Mouse (Mus musculus) midbrain, embryonic 10.5 days (tissue): ENCODE measurements at regions not wholly inside any gene's neighbourhood (a gene's known extent, or its start where the extent isn't known, plus 50 kb on each side); places are given as distances from the start of the nearest gene placed in this dataset.

Source experiments
- DNase-seq: peaks from one replicate; pipeline ENCODE4 v3.0.0-alpha.2; 2017; ENCODE audit warnings: low spot score
- H3K27ac ChIP-seq: fragments of 300-500 bp; sonication (generic); replicated peaks from 2 replicates; pipeline ENCODE4 v1.5.1; 2016; ENCODE audit warnings: mild to moderate bottlenecking
- H3K27me3 ChIP-seq: fragments of 300-500 bp; sonication (generic); 2 replicates; pipeline ENCODE4 v1.6.1; 2016; ENCODE audit warnings: low read depth, mild to moderate bottlenecking; ENCODE audit not compliant: poor library complexity, severe bottlenecking
- H3K36me3 ChIP-seq: fragments of 300-500 bp; sonication (generic); 2 replicates; pipeline ENCODE4 v1.6.1; 2016; ENCODE audit warnings: mild to moderate bottlenecking, moderate library complexity
- H3K4me1 ChIP-seq: fragments of 300-500 bp; sonication (generic); 2 replicates; pipeline ENCODE4 v1.6.1; 2016
- H3K4me3 ChIP-seq: fragments of 300-500 bp; sonication (generic); 2 replicates; pipeline ENCODE4 v1.5.1; 2016; ENCODE audit warnings: mild to moderate bottlenecking, moderate library complexity
- H3K9me3 ChIP-seq: fragments of 300-500 bp; sonication (generic); replicated peaks from 2 replicates; pipeline ENCODE4 v1.6.1; 2016; ENCODE audit warnings: mild to moderate bottlenecking
- WGBS: fragments of 180-500 bp; shearing (Covaris S2); methylation state at CpG from one replicate; pipeline ENCODE4 v1.1.7; 2016; 5-methylcytosine and 5-hydroxymethylcytosine counted together

- H3K4me3 ChIP-seq = no peak overlapping the region
- WGBS = 84% methylated on average over 21 of the region's 21 CpGs
- H3K9me3 ChIP-seq = 0 out of 2 replicates have a peak, but pooled peaks cover 5% of the 10 kb centered on the region
- no peak overlapping the region for H3K27ac ChIP-seq
- DNase-seq = no peak
- H3K27me3 ChIP-seq = 0 out of 2 replicates have a peak, but pooled peaks cover 7% of the 10 kb centered on the region
- no peaks in the 10 kb centered on the region for H3K36me3 ChIP-seq
- peaks cover 21% of the 10 kb centered on the region for H3K4me1 ChIP-seq
These were observed 65.4 kb upstream of the Tes start for GRCm38 (mm10) chr6:16999451-17000139.

DNA sequence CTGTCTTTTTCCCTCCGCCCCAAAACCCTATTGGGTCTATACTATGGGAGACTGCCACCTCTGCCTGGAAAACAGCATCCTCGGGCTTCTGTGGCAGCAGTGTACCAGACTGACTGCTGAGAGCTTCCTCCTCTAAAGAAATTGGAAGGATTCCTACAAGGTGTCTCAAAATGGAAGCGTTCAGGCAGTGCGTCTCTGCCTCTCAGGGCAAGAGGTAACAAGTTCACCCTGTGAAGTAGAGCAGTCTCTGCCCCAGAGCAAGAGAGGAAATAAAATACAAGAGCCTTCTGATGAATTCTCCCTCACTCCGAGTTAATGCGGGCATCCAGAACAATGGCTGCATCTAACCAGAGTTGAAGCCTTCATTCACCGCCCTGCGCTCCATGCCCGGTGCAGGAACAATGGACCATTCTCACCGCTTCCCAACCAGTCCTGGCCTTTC, 69.4 kb upstream of the Tes start:
- 21% methylated on average over 10 of the region's 10 CpGs for WGBS
- Histone ChIP-seq H3K9me3 (no peaks in the 10 kb centered on the region), H3K36me3 (no peaks in the 10 kb centered on the region), H3K27ac (peak overlapping the region; percentile 85), H3K27me3 (0 out of 2 replicates have a peak, but pooled peaks cover 7% of the 10 kb centered on the region), H3K4me1 (peaks cover 51% of the 10 kb centered on the region), H3K4me3 (peak overlapping the region; percentile 44)
- DNase-seq = peak; percentile 66

DNA sequence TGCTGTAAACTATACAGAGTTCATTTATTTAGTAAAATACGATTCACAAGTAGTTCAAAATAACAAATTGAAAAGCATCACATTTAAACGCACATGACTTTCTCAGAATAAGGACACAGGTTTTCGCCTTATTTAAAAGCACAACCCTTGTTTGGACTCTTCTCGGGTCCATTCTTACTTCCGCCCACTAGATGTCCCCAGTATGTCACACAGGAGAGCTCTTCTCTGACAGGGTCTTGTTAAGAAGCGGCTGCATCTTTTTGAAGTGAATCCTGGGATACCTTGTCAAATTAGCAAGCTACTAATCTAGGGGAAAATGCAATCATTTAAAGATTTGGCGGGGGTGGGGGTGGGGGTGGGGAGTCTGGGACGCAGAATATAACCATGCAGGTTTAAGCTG, 70.2 kb upstream of the Tes start:
- peak; percentile 46 for DNase-seq
- Histone ChIP-seq H3K4me3 (no peak overlapping the region), H3K9me3 (no peaks in the 10 kb centered on the region), H3K27me3 (0 out of 2 replicates have a peak, but pooled peaks cover 7% of the 10 kb centered on the region), H3K27ac (no peak overlapping the region), H3K36me3 (no peaks in the 10 kb centered on the region), H3K4me1 (peaks cover 49% of the 10 kb centered on the region)
- 7% methylated on average over 8 of the region's 8 CpGs for WGBS

GRCm38 (mm10) chr6:16991996-16992591, 72.9 kb upstream of the Tes start:
- WGBS = 41% methylated on average over 15 of the region's 15 CpGs
- H3K36me3 ChIP-seq = no peaks in the 10 kb centered on the region
- H3K9me3 ChIP-seq = no peaks in the 10 kb centered on the region
- no peaks in the 10 kb centered on the region for H3K27me3 ChIP-seq
- no peak for DNase-seq
- H3K4me1 ChIP-seq = peaks cover 47% of the 10 kb centered on the region
- H3K27ac ChIP-seq = peak overlapping the region; percentile 57
- H3K4me3 ChIP-seq = peak overlapping the region; percentile 34

- Histone ChIP-seq H3K9me3 (no peaks in the 10 kb centered on the region), H3K4me1 (peaks cover 6% of the 10 kb centered on the region; the same call in 1 of the 2 replicates), H3K27me3 (no peaks in the 10 kb centered on the region), H3K36me3 (no peaks in the 10 kb centered on the region), H3K4me3 (no peak overlapping the region), H3K27ac (no peak overlapping the region)
- no peak for DNase-seq
- 36% methylated on average over 3 of the region's 3 CpGs for whole genome bisulfite sequencing
These were observed 79.9 kb upstream of the Tfec start for GRCm38 (mm10) chr6:16978206-16978505.

GRCm38 (mm10) chr6:16977392-16978205, 79.4 kb upstream of the Tfec start:
- WGBS = 65% methylated on average over 14 of the region's 14 CpGs
- Histone ChIP-seq H3K4me1 (peaks cover 6% of the 10 kb centered on the region; the same call in 1 of the 2 replicates), H3K9me3 (no peaks in the 10 kb centered on the region), H3K4me3 (no peak overlapping the region), H3K36me3 (no peaks in the 10 kb centered on the region), H3K27me3 (no peaks in the 10 kb centered on the region), H3K27ac (no peak overlapping the region)
- no peak for DNase-seq

GRCm38 (mm10) chr6:16965658-16966057, 67.4 kb upstream of the Tfec start:
- Histone ChIP-seq H3K9me3 (no peaks in the 10 kb centered on the region), H3K4me1 (no peaks in the 10 kb centered on the region), H3K4me3 (no peak overlapping the region), H3K27me3 (no peaks in the 10 kb centered on the region), H3K36me3 (no peaks in the 10 kb centered on the region), H3K27ac (no peak overlapping the region)
- no peak for DNase-seq
- WGBS = 89% methylated on average over 5 of the region's 5 CpGs

GRCm38 (mm10) chr6:16964362-16964761, 66.1 kb upstream of the Tfec start:
- no peak for DNase-seq

GRCm38 (mm10) chr6:16963958-16964357, 65.7 kb upstream of the Tfec start:
- WGBS = 85% methylated on average over 3 of the region's 3 CpGs
- Histone ChIP-seq H3K36me3 (no peaks in the 10 kb centered on the region), H3K9me3 (no peaks in the 10 kb centered on the region), H3K27me3 (no peaks in the 10 kb centered on the region), H3K4me1 (no peaks in the 10 kb centered on the region), H3K27ac (no peak overlapping the region), H3K4me3 (no peak overlapping the region)
- DNase-seq = no peak

More at GRCm38 (mm10) chr6:16964362-16964761, 66.1 kb upstream of the Tfec start:
- no peaks in the 10 kb centered on the region for H3K4me1 ChIP-seq
- no peaks in the 10 kb centered on the region for H3K9me3 ChIP-seq
- no peaks in the 10 kb centered on the region for H3K36me3 ChIP-seq
- WGBS = 81% methylated on average over 2 of the region's 2 CpGs
- H3K27ac ChIP-seq = no peak overlapping the region
- no peak overlapping the region for H3K4me3 ChIP-seq
- no peaks in the 10 kb centered on the region for H3K27me3 ChIP-seq

GRCm38 (mm10) chr6:16958102-16958501, 59.9 kb upstream of the Tfec start:
- no peaks in the 10 kb centered on the region for H3K27me3 ChIP-seq
- no peak for DNase-seq
- no peak overlapping the region for H3K4me3 ChIP-seq
- H3K4me1 ChIP-seq = no peaks in the 10 kb centered on the region
- no peak overlapping the region for H3K27ac ChIP-seq
- no peaks in the 10 kb centered on the region for H3K9me3 ChIP-seq
- WGBS = 88% methylated on average over 3 of the region's 3 CpGs
- no peaks in the 10 kb centered on the region for H3K36me3 ChIP-seq

DNA sequence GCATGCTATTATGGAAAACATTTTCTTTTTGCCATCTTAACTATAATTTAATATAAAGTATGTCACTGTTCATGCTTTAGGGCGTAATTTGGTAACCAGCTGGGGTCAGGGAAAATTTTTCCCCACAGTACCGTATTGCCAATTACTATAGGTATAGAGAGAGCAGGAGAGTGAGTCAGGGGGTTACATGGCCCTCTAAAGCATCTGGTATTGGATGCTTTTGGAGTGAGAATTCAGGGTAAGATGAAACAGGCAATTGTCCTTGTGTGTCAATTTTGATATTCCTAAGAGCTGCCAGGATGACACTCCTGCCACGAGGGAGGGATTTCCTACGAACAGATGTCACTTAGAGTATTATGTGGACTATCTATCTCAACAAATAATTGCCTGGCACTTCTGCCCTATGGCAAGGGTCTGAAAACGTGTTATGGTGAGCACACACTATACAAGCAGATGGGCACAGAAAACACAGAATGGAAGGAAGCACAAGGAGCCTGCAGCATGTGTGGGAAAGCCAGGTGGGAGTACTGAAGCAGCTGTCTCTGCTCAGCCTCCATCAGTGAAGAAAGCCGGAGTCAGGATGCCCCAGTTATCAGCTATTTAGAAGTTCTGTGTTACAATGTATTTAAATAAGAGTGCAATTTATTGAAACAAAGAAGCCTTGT, 58.7 kb upstream of the Tfec start:
- Histone ChIP-seq H3K4me3 (no peak overlapping the region), H3K27ac (no peak overlapping the region), H3K4me1 (no peaks in the 10 kb centered on the region), H3K27me3 (no peaks in the 10 kb centered on the region), H3K9me3 (no peaks in the 10 kb centered on the region), H3K36me3 (no peaks in the 10 kb centered on the region)
- 85% methylated on average over 6 of the region's 6 CpGs for whole genome bisulfite sequencing
- DNase-seq = no peak
